Mouse (Mus musculus): ENCODE measurements around the gene C1qtnf1.

- TF ChIP-seq CTCF (IDR thresholded peaks at IDR 0.05; ENCODE audit: low read depth) (no peak), EP300 (IDR thresholded peaks at IDR 0.05; ENCODE audit: low read depth) (no peak)
These were observed 3.3 kb downstream of the C1qtnf1 start for GRCm38 (mm10) chr11:118431100-118431948.

All from liver, embryonic 14.5 days (tissue).